Mouse (Mus musculus) cerebellum, adult 2 months (tissue): ENCODE data around the gene Olfr937. TPM values are rescaled to one million over a fixed set of nuclear protein-coding genes. Genes with fewer than 3 reads are reported as not detected.

ENCODE experiments used
- DNase-seq, 2 experiments: peaks; one replicate each; pipeline ENCODE4 v3.0.0; 2021
- H3K27ac ChIP-seq: fragments of 200-500 bp; 2 replicates; pipeline ENCODE4 v1.5.1; 2012; ENCODE audit warnings: low read length, control low read depth, inconsistent platforms; ENCODE audit not compliant: insufficient read depth
- H3K27me3 ChIP-seq: fragments of 200-500 bp; 2 replicates; pipeline ENCODE4 v1.6.1; 2012; ENCODE audit warnings: inconsistent platforms, mild to moderate bottlenecking, low read length, moderate library complexity; ENCODE audit not compliant: control insufficient read depth, insufficient read depth
- H3K4me1 ChIP-seq: fragments of 200-500 bp; 2 replicates; pipeline ENCODE4 v1.6.1; 2011; ENCODE audit warnings: low read length; ENCODE audit not compliant: control insufficient read depth, insufficient read depth
- H3K4me3 ChIP-seq: fragments of 200-500 bp; replicated peaks from 2 replicates; pipeline ENCODE3; 2011; ENCODE audit warnings: mild to moderate bottlenecking, low read depth, low read length, control low read depth; ENCODE audit not compliant: insufficient read depth
- CTCF ChIP-seq: fragments of 200-500 bp; IDR thresholded peaks from 2 replicates; pipeline ENCODE4 v1.5.1; 2011; ENCODE audit warnings: low read depth, mild to moderate bottlenecking, control low read depth, low read length, moderate library complexity, borderline replicate concordance; ENCODE audit not compliant: insufficient read depth
- POLR2A ChIP-seq: fragments of 200-500 bp; IDR thresholded peaks from 2 replicates; pipeline ENCODE4 v1.6.1; 2011; ENCODE audit warnings: low read length, control low read depth, borderline replicate concordance; ENCODE audit not compliant: insufficient read depth
- WGBS: fragments of 180-500 bp; shearing (Covaris S2); methylation state at CpG from one replicate; pipeline ENCODE4 v1.1.7; 2018; 5-methylcytosine and 5-hydroxymethylcytosine counted together
- polyA plus RNA-seq: library from polyadenylated mRNA; depleted of rRNA; stranded (reverse); fragments of >200 nt; gene quantifications from 2 replicates; pipeline ENCODE4 v1.2.3, GENCODE M21; 2012; rRNA removed

The Olfr937 gene
- not detected in 2 replicates for polyA plus RNA-seq

DNA sequence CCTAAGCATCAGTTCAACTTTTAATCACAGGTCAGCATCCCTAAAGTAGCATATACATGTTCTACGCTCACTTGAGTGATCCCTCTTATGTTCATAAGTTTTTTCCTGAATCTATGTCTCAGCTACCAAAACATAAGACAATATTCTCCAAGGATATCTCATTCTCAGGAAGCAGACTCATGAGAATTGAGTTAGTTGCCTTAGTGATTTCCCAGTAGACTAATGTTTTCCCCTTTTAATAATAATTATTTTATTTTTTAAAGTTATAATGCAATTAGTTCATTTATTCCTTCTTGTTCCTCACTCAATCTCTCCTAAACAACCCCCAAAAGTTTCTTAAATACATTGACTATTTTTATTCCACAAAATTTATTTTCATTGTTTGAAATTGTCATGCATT, at the start of gene Olfr937:
Gene Olfr937 (minus strand): TSS at position 101 of the 400 bp plus-strand sequence.
- H3K27ac ChIP-seq, result no peak within 1 kb of the TSS
- TF ChIP-seq POLR2A (no peak), CTCF (no peak)
- H3K4me1 ChIP-seq, result no peaks in the 10 kb centered on the region
- H3K27me3 ChIP-seq, result no peaks in the 10 kb centered on the region
- WGBS, result 77% methylated on average over 1 of the region's 1 CpGs
- DNase-seq, result no peak
- no peak within 1 kb of the TSS for H3K4me3 ChIP-seq

DNA sequence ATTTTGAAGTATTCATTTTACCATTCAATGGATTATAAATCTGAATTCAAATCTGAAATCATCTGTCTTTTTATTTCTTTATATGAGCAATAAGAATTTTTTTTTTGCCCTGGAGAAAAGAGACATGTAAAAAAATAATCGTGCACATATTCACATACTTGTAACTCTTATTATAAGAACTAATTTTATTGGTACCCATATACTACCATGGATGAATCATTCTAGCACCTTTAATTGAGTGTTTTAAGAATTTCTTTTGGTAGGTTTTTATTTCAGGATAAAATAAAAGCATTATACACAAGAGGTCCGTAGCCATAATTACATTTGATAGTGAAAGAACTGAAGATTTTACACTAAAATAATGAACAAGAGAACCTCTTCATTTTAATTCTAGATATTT, 14.0 kb upstream of the Olfr937 start, which contains the start of gene Olfr938:
Gene Olfr938 (minus strand): TSS at position 101 of the 400 bp plus-strand sequence.
- DNase-seq, result no peak
- WGBS, result 91% methylated on average over 2 of the region's 2 CpGs
- H3K27ac ChIP-seq, result no peak within 1 kb of the TSS
- H3K4me3 ChIP-seq, result no peak within 1 kb of the TSS
- H3K4me1 ChIP-seq, result no peaks in the 10 kb centered on the region
- H3K27me3 ChIP-seq, result no peaks in the 10 kb centered on the region
- TF ChIP-seq POLR2A, result no peak
- no peak for TF ChIP-seq CTCF

DNA sequence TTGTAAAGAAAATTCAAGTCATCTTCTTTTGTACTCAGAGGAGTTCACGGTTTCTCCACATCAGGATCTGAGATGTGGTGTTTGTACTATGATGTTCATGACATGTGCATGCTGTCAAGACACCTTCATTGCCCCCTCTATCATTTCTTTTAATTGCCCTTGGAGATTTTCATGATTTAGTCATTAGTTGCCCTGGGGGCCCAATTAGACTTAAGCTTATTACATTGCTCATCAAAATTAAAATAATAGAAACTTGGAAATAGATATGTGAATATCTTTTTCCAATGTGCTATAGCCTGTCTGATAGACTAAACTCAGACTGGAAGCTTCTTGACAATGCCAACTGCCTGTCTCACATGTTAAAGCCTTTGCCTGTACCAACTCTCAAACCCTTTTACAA, 41.5 kb downstream of the Olfr937 start, which contains the start of gene Olfr146:
Gene Olfr146 (minus strand): TSS at position 101 of the 400 bp plus-strand sequence.
- DNase-seq, result no peak
- H3K4me3 ChIP-seq, result no peak within 1 kb of the TSS
- no peaks in the 10 kb centered on the region for H3K4me1 ChIP-seq
- H3K27me3 ChIP-seq, result no peaks in the 10 kb centered on the region
- H3K27ac ChIP-seq, result no peak within 1 kb of the TSS
- 70% methylated on average over 1 of the region's 1 CpGs for WGBS
- TF ChIP-seq POLR2A (no peak), CTCF (no peak)

Other genes with a start within 250 kb of the Olfr937 start
- gene Olfr923, start 238.4 kb downstream of the Olfr937 start, polyA plus RNA-seq, result 0.30 and 0.39 TPM in 2 replicates
- gene Olfr924, start 220.5 kb downstream of the Olfr937 start, polyA plus RNA-seq, result 0.05 TPM in 1 of 2 replicates, not detected in the other
- gene Olfr26, start 209.9 kb downstream of the Olfr937 start, polyA plus RNA-seq, result not detected in 2 replicates
- 0.10 TPM in 1 of 2 replicates, not detected in the other for gene Olfr926, start 187.8 kb downstream of the Olfr937 start, polyA plus RNA-seq
- not detected in 2 replicates for gene Olfr930, start 135.1 kb downstream of the Olfr937 start, polyA plus RNA-seq
- gene Olfr933, start 92.6 kb downstream of the Olfr937 start, polyA plus RNA-seq, result not detected in 2 replicates
- not detected in 2 replicates for gene Olfr934, start 76.6 kb downstream of the Olfr937 start, polyA plus RNA-seq
- not detected in 2 replicates for gene Olfr935, start 65.3 kb downstream of the Olfr937 start, polyA plus RNA-seq
- not detected in 2 replicates for gene Olfr146, start 41.6 kb downstream of the Olfr937 start, polyA plus RNA-seq
- gene Olfr938, start 13.9 kb upstream of the Olfr937 start, polyA plus RNA-seq, result not detected in 2 replicates
- not detected in 2 replicates for gene Olfr27, start 63.2 kb upstream of the Olfr937 start, polyA plus RNA-seq
- gene Olfr943, start 101.4 kb upstream of the Olfr937 start, polyA plus RNA-seq, result not detected in 2 replicates
- gene Olfr944, start 137.0 kb upstream of the Olfr937 start, polyA plus RNA-seq, result not detected in 2 replicates
- not detected in 2 replicates for gene Olfr1537, start 185.0 kb upstream of the Olfr937 start, polyA plus RNA-seq
- gene Olfr945, start 211.9 kb upstream of the Olfr937 start, polyA plus RNA-seq, result not detected in 2 replicates